11 mouse cellular contexts compared by ENCODE assay signal in genomic region chr4:141248614-141248978, GRCm38 (mm10). TPM values are rescaled to one million over a fixed set of nuclear protein-coding genes. Genes with fewer than 3 reads are reported as not detected.
A peak's percentile ranks its signal among the peaks of the same experiment; 100 is the strongest.
DNase-seq lines count a peak whose midpoint lies in the region; ATAC-seq lines count a peak whose summit lies in the region.
"Had no signal": no experiment of that assay in that cellular context is flagged by ENCODE, and none has a peak within 500 bp of the region (broad histone marks: within the 10 kb centered on the region; RNA-seq: fewer than 3 reads in every experiment).

No protein-coding gene starts in this region.

- no peaks in the 10 kb centered on the region for H3K36me3 ChIP-seq in liver, embryonic 11.5 days (ENCODE audit: control insufficient read depth, insufficient read depth, low read length)
- H3K36me3 ChIP-seq in intestine, embryonic 14.5 days (ENCODE audit: control insufficient read depth, insufficient read depth, low read length), result 0 out of 2 replicates have a peak, but pooled peaks cover 5% of the 10 kb centered on the region
- H3K36me3 ChIP-seq in neural tube, embryonic 15.5 days, result no peaks in the 10 kb centered on the region

- peak; percentile 11 for DNase-seq in adrenal gland, postnatal 10 days
- no peak for DNase-seq in adrenal gland, postnatal 25 days
- DNase-seq in liver, embryonic 11.5 days (ENCODE audit: low spot score), result no peak
- DNase-seq in liver, result no peak
- no peak for DNase-seq in intestine, embryonic 14.5 days (ENCODE audit: low spot score)
- no peak for DNase-seq in right cerebral cortex, postnatal 14 days
- DNase-seq in cerebellum, postnatal 4 days (ENCODE audit: low spot score in 2 of 2), result no peak
- DNase-seq: kidney, adult 8-10 months; thymus, adult 18-20 months had no signal

- peaks cover 17% of the 10 kb centered on the region for H3K4me1 ChIP-seq in liver, embryonic 11.5 days (replicated peaks; ENCODE audit: control insufficient read depth, insufficient read depth, low read length)
- H3K4me1 ChIP-seq in intestine, embryonic 14.5 days (replicated peaks; ENCODE audit: control insufficient read depth, insufficient read depth, low read length), result peaks cover 35% of the 10 kb centered on the region
- peaks cover 47% of the 10 kb centered on the region for H3K4me1 ChIP-seq in neural tube, embryonic 15.5 days

- H3K9ac ChIP-seq in liver, embryonic 11.5 days (ENCODE audit: low read depth, low read length), result no peak overlapping the region
- no peak overlapping the region for H3K9ac ChIP-seq in intestine, embryonic 14.5 days (ENCODE audit: low read length)
- H3K9ac ChIP-seq in neural tube, embryonic 15.5 days (replicated peaks), result no peak overlapping the region

- 0 out of 2 replicates have a peak, but pooled peaks have one; percentile 22 for ATAC-seq in liver, embryonic 11.5 days (replicated peaks; ENCODE audit: low FRiP score)
- ATAC-seq in intestine, embryonic 14.5 days (replicated peaks; ENCODE audit: low FRiP score, low TSS enrichment, low read depth), result peak; percentile 41
- ATAC-seq in neural tube, embryonic 15.5 days (ENCODE audit: low FRiP score), result peak; percentile 6; the same call in 1 of the 2 replicates

- peak overlapping the region; percentile 65 for H3K4me2 ChIP-seq in liver, embryonic 11.5 days
- H3K4me2 ChIP-seq in intestine, embryonic 14.5 days (ENCODE audit: low read length), result peak overlapping the region; percentile 65
- peak overlapping the region; percentile 62 for H3K4me2 ChIP-seq in neural tube, embryonic 15.5 days

- no peaks in the 10 kb centered on the region for H3K9me3 ChIP-seq in liver, embryonic 11.5 days (ENCODE audit: control insufficient read depth, low read length)
- H3K9me3 ChIP-seq in intestine, embryonic 14.5 days (ENCODE audit: control insufficient read depth, low read length), result no peaks in the 10 kb centered on the region
- H3K9me3 ChIP-seq in neural tube, embryonic 15.5 days (replicated peaks), result no peaks in the 10 kb centered on the region

- peaks cover 76% of the 10 kb centered on the region for H3K27me3 ChIP-seq in liver, embryonic 11.5 days (replicated peaks; ENCODE audit: control insufficient read depth, insufficient read depth, low read length)
- peaks cover 50% of the 10 kb centered on the region for H3K27me3 ChIP-seq in intestine, embryonic 14.5 days (replicated peaks; ENCODE audit: control insufficient read depth, insufficient read depth, low read length)
- peaks cover 57% of the 10 kb centered on the region for H3K27me3 ChIP-seq in neural tube, embryonic 15.5 days (replicated peaks)

- H3K4me3 ChIP-seq in liver, embryonic 11.5 days (ENCODE audit: low read depth, low read length), result no peak overlapping the region
- peak overlapping the region; percentile 38; the same call in 1 of the 2 replicates for H3K4me3 ChIP-seq in intestine, embryonic 14.5 days (ENCODE audit: low read depth, low read length)
- peak overlapping the region; percentile 43 for H3K4me3 ChIP-seq in neural tube, embryonic 15.5 days (replicated peaks)

- 7% methylated on average over 11 of the region's 11 CpGs for WGBS in liver, embryonic 11.5 days
- 16% methylated on average over 11 of the region's 11 CpGs for WGBS in intestine, embryonic 14.5 days
- WGBS in neural tube, embryonic 15.5 days, result 10% methylated on average over 11 of the region's 11 CpGs

- no peak overlapping the region for H3K27ac ChIP-seq in liver, embryonic 11.5 days (ENCODE audit: low read depth, low read length)
- no peak overlapping the region for H3K27ac ChIP-seq in intestine, embryonic 14.5 days (ENCODE audit: low read depth)
- H3K27ac ChIP-seq in neural tube, embryonic 15.5 days (replicated peaks), result no peak overlapping the region

RNA-seq across cellular contexts. Expression of gene Arhgef19, which starts 9.3 kb away (rescaled TPM):
- 10 to 100 TPM; 29.0 to 31.0 TPM for total RNA-seq in adrenal gland, postnatal 10 days (2021)
- 32.6 and 44.2 TPM in 2 replicates for total RNA-seq in adrenal gland, postnatal 25 days (2021)
- polyA plus RNA-seq in liver, embryonic 11.5 days (2014; fragmentation: Nextera tagmentation; extraction: Ambion mirVana), result 2.3 and 2.5 TPM in 2 replicates
- polyA plus RNA-seq in intestine, embryonic 14.5 days (2014; fragmentation: Nextera tagmentation; extraction: Ambion mirVana), result 14.2 and 15.8 TPM in 2 replicates
- 1.3 and 3.8 TPM in 2 replicates for polyA plus RNA-seq in neural tube, embryonic 15.5 days (2015; fragmentation: Nextera tagmentation; extraction: Ambion mirVana)
- total RNA-seq: neutrophil, adult 5-6 weeks had no signal

RNA-seq across cellular contexts. Expression of gene Rsg1, which starts 34.8 kb away (rescaled TPM):
- 1 to 10 TPM; 1.5 to 1.7 TPM for total RNA-seq in adrenal gland, postnatal 10 days (2021)
- total RNA-seq in adrenal gland, postnatal 25 days (2021), result 1.4 and 1.7 TPM in 2 replicates
- 4.5 and 4.6 TPM in 2 replicates for polyA plus RNA-seq in liver, embryonic 11.5 days (2014; fragmentation: Nextera tagmentation; extraction: Ambion mirVana)
- polyA plus RNA-seq in intestine, embryonic 14.5 days (2014; fragmentation: Nextera tagmentation; extraction: Ambion mirVana), result 4.6 and 4.9 TPM in 2 replicates
- 8.9 and 9.0 TPM in 2 replicates for polyA plus RNA-seq in neural tube, embryonic 15.5 days (2015; fragmentation: Nextera tagmentation; extraction: Ambion mirVana)

RNA-seq across cellular contexts. Expression of gene Epha2, which starts 52.4 kb away (rescaled TPM):
- 10 to 100 TPM; 13.4 to 18.1 TPM for total RNA-seq in adrenal gland, postnatal 10 days (2021)
- total RNA-seq in adrenal gland, postnatal 25 days (2021), result 18.7 and 19.3 TPM in 2 replicates
- polyA plus RNA-seq in liver, embryonic 11.5 days (2014; fragmentation: Nextera tagmentation; extraction: Ambion mirVana), result 2.5 and 2.9 TPM in 2 replicates
- 3.4 and 3.5 TPM in 2 replicates for polyA plus RNA-seq in intestine, embryonic 14.5 days (2014; fragmentation: Nextera tagmentation; extraction: Ambion mirVana)
- polyA plus RNA-seq in neural tube, embryonic 15.5 days (2015; fragmentation: Nextera tagmentation; extraction: Ambion mirVana), result 0.87 and 1.9 TPM in 2 replicates
